Comparison of ENCODE assay signal across 8 mouse cellular contexts in the genomic region with DNA sequence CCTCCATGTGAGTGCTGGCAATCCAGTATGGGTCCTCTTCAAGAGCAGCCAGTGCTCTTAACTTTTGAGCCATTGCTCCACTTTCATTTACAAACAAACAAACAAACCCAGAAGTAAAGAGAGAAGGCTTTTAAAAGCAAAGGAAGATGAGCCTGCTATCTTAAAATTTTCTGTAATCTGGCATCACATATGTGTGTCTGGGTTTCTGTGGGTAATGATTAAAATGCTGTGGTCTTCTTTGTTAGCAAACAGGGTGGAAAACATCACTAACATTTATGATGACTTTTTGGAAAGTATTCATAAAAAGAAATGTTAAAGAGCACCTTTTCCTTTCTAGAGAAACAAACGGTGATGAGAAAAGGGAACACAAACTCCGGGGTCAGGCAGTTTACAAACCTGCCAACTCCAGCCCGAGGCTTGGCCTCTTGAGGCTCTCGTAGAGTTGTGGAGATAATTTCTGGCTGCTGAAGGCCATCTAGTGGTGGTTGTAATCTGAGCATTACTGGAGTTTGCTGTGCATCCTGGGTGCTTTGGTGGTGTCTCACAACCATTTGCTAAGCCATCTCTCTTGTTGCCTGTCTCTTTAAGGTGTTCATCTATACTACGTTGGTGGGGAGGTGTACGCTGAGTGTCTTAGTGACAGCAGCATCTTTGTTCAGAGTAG. TPM values are rescaled to one million over a fixed set of nuclear protein-coding genes. Genes with fewer than 3 reads are reported as not detected.
A peak's percentile ranks its signal among the peaks of the same experiment; 100 is the strongest.
DNase-seq lines count a peak whose midpoint lies in the region; ATAC-seq and TF ChIP-seq lines count a peak whose summit lies in the region.
"Had no signal": no experiment of that assay in that cellular context is flagged by ENCODE, and none has a peak within 500 bp of the region (broad histone marks: within the 10 kb centered on the region; RNA-seq: fewer than 3 reads in every experiment).

No protein-coding gene starts in this region.

- dilution Hi-C loops in CH12.LX (cut with MboI; ENCODE audit: extremely low pct_ligation_motif_present, extremely low pct_unique_long_range_greater_than_20kb, low sequenced_read_pairs): no loop called here

- no peak for TF ChIP-seq POLR2A in CH12.LX (IDR thresholded peaks at IDR 0.05; ENCODE audit: low read depth, low read length)

- H3K9me3 ChIP-seq in intestine, embryonic 14.5 days (ENCODE audit: control insufficient read depth, low read length): no peaks in the 10 kb centered on the region
- H3K9me3 ChIP-seq in intestine, embryonic 15.5 days: no peaks in the 10 kb centered on the region
- H3K9me3 ChIP-seq in CH12.LX (replicated peaks; ENCODE audit: low read length): no peaks in the 10 kb centered on the region
- no peaks in the 10 kb centered on the region for H3K9me3 ChIP-seq in liver, embryonic 14.5 days (ENCODE audit: control insufficient read depth, low read length)

- H3K36me3 ChIP-seq in intestine, embryonic 14.5 days (ENCODE audit: control insufficient read depth, insufficient read depth, low read length): peaks cover 98% of the 10 kb centered on the region
- H3K36me3 ChIP-seq in intestine, embryonic 15.5 days: peaks cover 21% of the 10 kb centered on the region
- peaks cover 38 to 84% of the 10 kb centered on the region in 2 experiments for H3K36me3 ChIP-seq in CH12.LX (replicated peaks in 1 of 2; ENCODE audit: control insufficient read depth in 1 of 2, insufficient read depth in 1 of 2, low read length in 1 of 2)
- H3K36me3 ChIP-seq in liver, embryonic 14.5 days (replicated peaks; ENCODE audit: control insufficient read depth, insufficient read depth, low read depth): no peaks in the 10 kb centered on the region; the same call in none of the 2 replicates

- no peak for ATAC-seq in intestine, embryonic 14.5 days (replicated peaks; ENCODE audit: low FRiP score, low TSS enrichment, low read depth)
- ATAC-seq in intestine, embryonic 15.5 days: no peak
- ATAC-seq in liver, embryonic 14.5 days (ENCODE audit: insufficient read depth): no peak

- H3K4me1 ChIP-seq in intestine, embryonic 14.5 days (replicated peaks; ENCODE audit: control insufficient read depth, insufficient read depth, low read length): no peaks in the 10 kb centered on the region
- no peaks in the 10 kb centered on the region for H3K4me1 ChIP-seq in intestine, embryonic 15.5 days (replicated peaks)
- H3K4me1 ChIP-seq in CH12.LX (ENCODE audit: control insufficient read depth in 1 of 2, insufficient read depth in 2 of 2): no peaks in the 10 kb centered on the region
- peaks cover 3% of the 10 kb centered on the region in 2 experiments; a peak in 2 of 4 replicates for H3K4me1 ChIP-seq in liver, embryonic 14.5 days (replicated peaks; ENCODE audit: control insufficient read depth in 2 of 2, insufficient read depth in 2 of 2, low read length in 1 of 2)

- no peak overlapping the region for H3K4me3 ChIP-seq in intestine, embryonic 14.5 days (ENCODE audit: low read depth, low read length)
- no peak overlapping the region for H3K4me3 ChIP-seq in intestine, embryonic 15.5 days (replicated peaks)
- no peak overlapping the region for H3K4me3 ChIP-seq in CH12.LX (replicated peaks in 1 of 3; ENCODE audit: low read depth in 2 of 3, low read length in 2 of 3, poor library complexity in 1 of 3)
- H3K4me3 ChIP-seq in liver, embryonic 14.5 days (ENCODE audit: insufficient read depth in 1 of 2, low read depth in 2 of 2, low read length in 2 of 2): no peak overlapping the region
- H3K4me3 ChIP-seq: erythroblast, embryonic 14.5 days had no signal

- peak; percentile 52 for TF ChIP-seq RAD21 in CH12.LX (IDR thresholded peaks at IDR 0.05; ENCODE audit: low read depth, low read length)

- in situ Hi-C loops in CH12.LX (cut with MboI; ENCODE audit: low pct_ligation_motif_present, low pct_unique_long_range_greater_than_20kb, low sequenced_read_pairs): no loop called here

- peak; percentile 9 to 61; a peak in 2 of 4 replicates for TF ChIP-seq CTCF in CH12.LX (conservative IDR thresholded peaks at IDR 0.05 in 1 of 2, IDR thresholded peaks at IDR 0.05 in 1 of 2; ENCODE audit: low read depth in 2 of 2, low read length in 2 of 2)
- peak; percentile 56 for TF ChIP-seq CTCF in liver, embryonic 14.5 days (IDR thresholded peaks at IDR 0.05; ENCODE audit: low read depth)

- TF ChIP-seq EP300 in CH12.LX (IDR thresholded peaks at IDR 0.05; ENCODE audit: low read length): no peak
- no peak for TF ChIP-seq EP300 in liver, embryonic 14.5 days (IDR thresholded peaks at IDR 0.05; ENCODE audit: low read depth)

- H3K27ac ChIP-seq in intestine, embryonic 14.5 days (ENCODE audit: low read depth): no peak overlapping the region
- H3K27ac ChIP-seq in intestine, embryonic 15.5 days: no peak overlapping the region
- H3K27ac ChIP-seq in CH12.LX (ENCODE audit: insufficient read depth, low read depth): no peak overlapping the region
- no peak overlapping the region for H3K27ac ChIP-seq in liver, embryonic 14.5 days

- peak; percentile 47 for DNase-seq in intestine, embryonic 14.5 days (ENCODE audit: low spot score)
- DNase-seq in A20 (ENCODE audit: low read depth, low spot score) (peak; percentile 27), CH12.LX (ENCODE audit: extremely low read depth) (peak; percentile 13)
- DNase-seq in cerebellum, postnatal 36 days: peak; percentile 16 to 31
- no peak for DNase-seq in liver, embryonic 14.5 days (ENCODE audit: low read depth in 3 of 3, low spot score in 3 of 3)
- no peak for DNase-seq in ovary, postnatal 36 days (ENCODE audit: low spot score)

- H3K9ac ChIP-seq in intestine, embryonic 14.5 days (ENCODE audit: low read length): no peak overlapping the region
- H3K9ac ChIP-seq in intestine, embryonic 15.5 days: no peak overlapping the region
- H3K9ac ChIP-seq in CH12.LX (ENCODE audit: insufficient read depth, low read depth): no peak overlapping the region
- H3K9ac ChIP-seq in liver, embryonic 14.5 days (replicated peaks): no peak overlapping the region

- H3K27me3 ChIP-seq in intestine, embryonic 14.5 days (replicated peaks; ENCODE audit: control insufficient read depth, insufficient read depth, low read length): no peaks in the 10 kb centered on the region
- H3K27me3 ChIP-seq in intestine, embryonic 15.5 days (replicated peaks): no peaks in the 10 kb centered on the region
- no peaks in the 10 kb centered on the region for H3K27me3 ChIP-seq in CH12.LX (replicated peaks)
- no peaks in the 10 kb centered on the region for H3K27me3 ChIP-seq in liver, embryonic 14.5 days (ENCODE audit: control insufficient read depth, insufficient read depth, low read length)

- no peaks in the 10 kb centered on the region for H3K79me2 ChIP-seq in CH12.LX (replicated peaks; ENCODE audit: control insufficient read depth, extremely low read depth, insufficient read depth, poor library complexity, severe bottlenecking)

- WGBS in intestine, embryonic 14.5 days: 44% methylated on average over 6 of the region's 6 CpGs
- 45% methylated on average over 6 of the region's 6 CpGs for WGBS in intestine, embryonic 15.5 days
- WGBS in liver, embryonic 14.5 days (ENCODE audit: insufficient replicate concordance): 47% methylated on average over 6 of the region's 6 CpGs

- H3K4me2 ChIP-seq in intestine, embryonic 14.5 days (ENCODE audit: low read length): no peak overlapping the region
- no peak overlapping the region for H3K4me2 ChIP-seq in intestine, embryonic 15.5 days (replicated peaks)
- H3K4me2 ChIP-seq in CH12.LX (ENCODE audit: insufficient read depth, low read depth, poor library complexity, severe bottlenecking): no peak overlapping the region
- H3K4me2 ChIP-seq in liver, embryonic 14.5 days (ENCODE audit: low read depth): no peak overlapping the region

TF ChIP-seq in CH12.LX, 34 proteins besides CTCF, POLR2A, EP300 and RAD21:
- TF ChIP-seq ZMIZ1 (IDR thresholded peaks at IDR 0.05; ENCODE audit: low read depth, low read length) (no peak), SMC3 (IDR thresholded peaks at IDR 0.05; ENCODE audit: low read depth, low read length) (peak; percentile 51), TBP (conservative IDR thresholded peaks at IDR 0.05; ENCODE audit: low read depth, low read length) (no peak), MAX (IDR thresholded peaks at IDR 0.05; ENCODE audit: low read length) (no peak)

RNA-seq across cellular contexts. Expression of gene Gm45623, which starts 18.3 kb away (rescaled TPM):
- 0.32 TPM in 1 of 2 replicates, not detected in the other for polyA plus RNA-seq in intestine, embryonic 14.5 days (2014; fragmentation: Nextera tagmentation; extraction: Ambion mirVana)
- 0.50 and 1.00 TPM in 2 replicates for polyA plus RNA-seq in intestine, embryonic 15.5 days (2015; fragmentation: Nextera tagmentation; extraction: Ambion mirVana)
- total RNA-seq in CH12.LX (2012; rRNA removed) (not detected in 2 replicates), CH12.LX (2014; rRNA removed) (not detected in 2 replicates)
- polyA plus RNA-seq in CH12.LX (2012; ENCODE audit: insufficient read length, low read depth): not detected in 2 replicates
- polyA plus RNA-seq in liver, embryonic 14.5 days (2012; rRNA removed): not detected in 2 replicates
- polyA plus RNA-seq in liver, embryonic 14.5 days (2014; fragmentation: Nextera tagmentation; extraction: Ambion mirVana): not detected in 2 replicates
- polyA plus RNA-seq: erythroblast, embryonic 14.5 days had no signal

RNA-seq across cellular contexts. Expression of gene Smad5, which starts 32.5 kb away (rescaled TPM):
- 37.5 and 39.9 TPM in 2 replicates for polyA plus RNA-seq in intestine, embryonic 14.5 days (2014; fragmentation: Nextera tagmentation; extraction: Ambion mirVana)
- polyA plus RNA-seq in intestine, embryonic 15.5 days (2015; fragmentation: Nextera tagmentation; extraction: Ambion mirVana): 19.3 and 19.5 TPM in 2 replicates
- total RNA-seq in CH12.LX (2012; rRNA removed): 3.9 and 4.3 TPM in 2 replicates
- 4.4 and 6.1 TPM in 2 replicates for total RNA-seq in CH12.LX (2014; rRNA removed)
- 7.4 and 8.3 TPM in 2 replicates for polyA plus RNA-seq in CH12.LX (2012; ENCODE audit: insufficient read length, low read depth)
- 4.1 and 5.0 TPM in 2 replicates for polyA plus RNA-seq in liver, embryonic 14.5 days (2012; rRNA removed)
- 4.0 and 4.2 TPM in 2 replicates for polyA plus RNA-seq in liver, embryonic 14.5 days (2014; fragmentation: Nextera tagmentation; extraction: Ambion mirVana)

Comparison
In these comparisons a context has a peak if more than half of its experiments do, and no peak if none do; other contexts are left out.
1. DNase-seq: peak in intestine, embryonic 14.5 days (single experiment), A20 (single experiment), CH12.LX (single experiment) and cerebellum, postnatal 36 days (2 of 2); none in liver, embryonic 14.5 days (0 of 3) and ovary, postnatal 36 days (single experiment).